Mouse (Mus musculus): ENCODE measurements around the gene Klhdc1. TPM values are rescaled to one million over a fixed set of nuclear protein-coding genes. Genes with fewer than 3 reads are reported as not detected.
A peak's percentile ranks its signal among the peaks of the same experiment; 100 is the strongest.

The Klhdc1 gene
- polyA plus RNA-seq, 1 experiment from 2014 or later = 10.9 TPM

DNA sequence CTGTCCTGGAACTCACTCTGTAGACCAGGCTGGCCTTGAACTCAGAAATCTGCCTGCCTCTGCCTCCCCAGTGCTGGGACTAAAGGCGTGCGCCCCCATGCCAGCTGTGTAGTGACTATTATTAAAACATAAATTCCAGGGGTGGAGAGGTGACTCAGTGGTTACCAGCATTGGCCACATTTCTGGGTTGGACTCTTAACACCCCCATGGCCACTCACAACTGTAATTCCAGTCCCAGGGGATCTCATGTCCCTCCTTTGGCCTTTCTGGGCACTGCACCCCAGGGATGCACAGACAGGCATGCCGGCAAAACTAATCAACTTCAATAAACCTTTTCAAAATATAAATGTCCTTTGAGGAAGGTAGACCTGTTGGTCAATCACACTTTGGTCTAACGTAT lies 57.3 kb downstream of the Klhdc1 start:
- WGBS = 83% methylated on average over 4 of the region's 4 CpGs
- Histone ChIP-seq H3K27me3 (no peaks in the 10 kb centered on the region), H3K4me2 (peak overlapping the region; percentile 75), H3K9me3 (replicated peaks) (no peaks in the 10 kb centered on the region), H3K9ac (no peak overlapping the region), H3K36me3 (peaks cover 28% of the 10 kb centered on the region), H3K4me1 (replicated peaks) (peaks cover 20% of the 10 kb centered on the region), H3K27ac (no peak overlapping the region), H3K4me3 (peak overlapping the region; percentile 84)
- ATAC-seq (replicated peaks; ENCODE audit: insufficient number of reproducible peaks, insufficient read depth, low FRiP score, low read depth) = no peak

DNA sequence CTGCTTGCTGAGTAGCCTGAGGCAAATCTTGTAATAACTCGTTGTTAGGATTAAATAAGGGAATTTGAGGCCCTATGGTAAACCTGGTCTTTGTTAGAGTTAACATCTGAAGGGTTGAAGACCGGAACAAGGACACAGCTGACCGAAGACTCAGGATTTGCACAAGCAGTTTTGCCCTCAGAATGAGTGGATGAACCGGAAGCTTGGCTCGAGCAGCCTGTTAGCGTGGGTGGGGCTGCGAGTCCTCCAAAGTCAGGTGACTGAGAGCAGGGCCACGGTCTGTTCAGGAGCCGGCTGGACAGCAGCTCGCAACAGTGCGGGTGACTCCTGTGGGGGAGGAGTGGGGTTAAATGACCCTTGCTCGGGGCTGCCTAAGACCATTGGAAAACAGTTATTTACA lies 58.3 kb downstream of the Klhdc1 start:
- H3K4me3 ChIP-seq = no peak overlapping the region
- H3K4me1 ChIP-seq (replicated peaks) = peaks cover 20% of the 10 kb centered on the region
- no peaks in the 10 kb centered on the region for H3K9me3 ChIP-seq (replicated peaks)
- 46% methylated on average over 12 of the region's 12 CpGs for WGBS
- H3K27ac ChIP-seq = no peak overlapping the region
- H3K36me3 ChIP-seq = peaks cover 35% of the 10 kb centered on the region
- ATAC-seq (replicated peaks; ENCODE audit: insufficient number of reproducible peaks, insufficient read depth, low FRiP score, low read depth) = no peak
- H3K4me2 ChIP-seq = peak overlapping the region; percentile 20; the same call in 1 of the 2 replicates
- H3K9ac ChIP-seq = no peak overlapping the region
- H3K27me3 ChIP-seq = no peaks in the 10 kb centered on the region

DNA sequence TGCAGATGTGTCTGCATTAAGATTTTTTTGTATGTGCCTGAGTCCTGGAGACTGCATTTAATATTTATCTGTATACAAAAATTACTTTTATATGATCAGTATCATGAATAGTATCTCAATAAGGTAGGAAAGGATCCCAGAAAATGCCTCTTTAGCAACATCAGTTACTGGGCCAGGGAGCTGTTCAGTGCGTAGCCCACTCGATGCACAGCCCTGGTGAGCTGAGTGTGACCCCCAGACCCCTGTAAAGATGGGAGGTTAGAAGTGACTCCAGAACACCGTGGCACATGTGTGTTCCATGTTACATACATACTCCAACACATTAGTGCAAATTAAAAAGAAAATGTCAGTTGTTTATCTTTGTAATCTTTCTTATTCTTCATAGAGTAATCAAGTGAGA lies 58.9 kb downstream of the Klhdc1 start:
- 87% methylated on average over 3 of the region's 3 CpGs for WGBS
- no peaks in the 10 kb centered on the region for H3K9me3 ChIP-seq (replicated peaks)
- H3K27ac ChIP-seq = no peak overlapping the region
- H3K4me2 ChIP-seq = no peak overlapping the region
- H3K9ac ChIP-seq = no peak overlapping the region
- no peak for ATAC-seq (replicated peaks; ENCODE audit: insufficient number of reproducible peaks, insufficient read depth, low FRiP score, low read depth)
- peaks cover 39% of the 10 kb centered on the region for H3K36me3 ChIP-seq
- peaks cover 20% of the 10 kb centered on the region for H3K4me1 ChIP-seq (replicated peaks)
- no peaks in the 10 kb centered on the region for H3K27me3 ChIP-seq
- H3K4me3 ChIP-seq = no peak overlapping the region

DNA sequence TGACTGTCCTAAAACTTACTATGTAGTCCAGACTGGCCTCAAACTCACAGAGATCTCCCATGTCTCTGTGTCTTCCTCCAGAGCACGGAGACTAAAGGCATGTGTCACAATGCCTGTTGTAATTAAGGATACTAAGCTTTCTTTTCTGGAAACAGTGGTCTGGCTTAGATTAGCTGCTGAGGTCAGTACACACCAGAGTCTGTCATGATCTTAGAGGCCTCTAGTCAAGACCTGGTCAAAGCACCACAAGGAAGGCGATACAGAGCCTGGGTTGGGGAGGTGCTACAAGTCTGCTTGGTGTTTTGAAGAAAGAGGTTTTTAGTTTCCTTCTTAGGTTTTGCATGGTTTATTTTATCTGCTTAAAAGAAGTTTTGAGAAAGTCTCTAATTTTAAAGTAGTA lies 59.4 kb downstream of the Klhdc1 start:
- H3K9ac ChIP-seq = no peak overlapping the region
- no peak overlapping the region for H3K27ac ChIP-seq
- no peaks in the 10 kb centered on the region for H3K9me3 ChIP-seq (replicated peaks)
- H3K4me3 ChIP-seq = no peak overlapping the region
- 87% methylated on average over 2 of the region's 2 CpGs for WGBS
- H3K27me3 ChIP-seq = no peaks in the 10 kb centered on the region
- peaks cover 45% of the 10 kb centered on the region for H3K36me3 ChIP-seq
- no peak for ATAC-seq (replicated peaks; ENCODE audit: insufficient number of reproducible peaks, insufficient read depth, low FRiP score, low read depth)
- H3K4me1 ChIP-seq (replicated peaks) = peaks cover 20% of the 10 kb centered on the region
- H3K4me2 ChIP-seq = no peak overlapping the region

GRCm38 (mm10) chr12:69302171-69302570 lies 61.2 kb downstream of the Klhdc1 start:
- WGBS = 93% methylated on average over 12 of the region's 12 CpGs
- Histone ChIP-seq H3K27ac (no peak overlapping the region), H3K36me3 (peaks cover 62% of the 10 kb centered on the region), H3K9me3 (replicated peaks) (no peaks in the 10 kb centered on the region), H3K4me2 (no peak overlapping the region), H3K4me1 (replicated peaks) (peaks cover 14% of the 10 kb centered on the region), H3K9ac (no peak overlapping the region), H3K27me3 (no peaks in the 10 kb centered on the region), H3K4me3 (no peak overlapping the region)
- no peak for ATAC-seq (replicated peaks; ENCODE audit: insufficient number of reproducible peaks, insufficient read depth, low FRiP score, low read depth)

DNA sequence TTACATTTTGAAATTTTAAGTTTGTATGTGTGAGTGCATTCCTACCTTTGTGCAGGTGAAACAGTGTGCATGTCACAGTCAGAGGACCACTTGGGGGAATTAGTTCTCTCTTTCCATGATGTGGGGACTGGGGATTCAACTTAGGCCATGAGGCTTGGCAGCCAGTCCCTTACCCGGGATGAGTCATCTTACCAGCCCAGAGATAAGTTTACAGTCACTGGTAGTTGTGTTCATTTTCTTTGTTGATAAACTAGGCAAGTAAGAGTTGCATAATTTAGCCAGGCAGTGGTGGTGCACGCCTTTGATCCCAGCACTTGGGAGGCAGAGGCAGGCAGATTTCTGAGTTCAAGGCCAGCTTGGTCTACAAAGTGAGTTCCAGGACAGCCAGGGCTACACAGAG lies 63.1 kb downstream of the Klhdc1 start:
- WGBS = 78% methylated on average over 2 of the region's 2 CpGs
- peaks cover 3% of the 10 kb centered on the region for H3K4me1 ChIP-seq (replicated peaks)
- no peaks in the 10 kb centered on the region for H3K27me3 ChIP-seq
- ATAC-seq (replicated peaks; ENCODE audit: insufficient number of reproducible peaks, insufficient read depth, low FRiP score, low read depth) = no peak
- no peak overlapping the region for H3K27ac ChIP-seq
- H3K4me2 ChIP-seq = no peak overlapping the region
- H3K4me3 ChIP-seq = no peak overlapping the region
- no peak overlapping the region for H3K9ac ChIP-seq
- H3K36me3 ChIP-seq = peaks cover 81% of the 10 kb centered on the region
- H3K9me3 ChIP-seq (replicated peaks) = no peaks in the 10 kb centered on the region

GRCm38 (mm10) chr12:69306333-69306732 lies 65.4 kb downstream of the Klhdc1 start:
- no peak for ATAC-seq (replicated peaks; ENCODE audit: insufficient number of reproducible peaks, insufficient read depth, low FRiP score, low read depth)
- Histone ChIP-seq H3K9ac (no peak overlapping the region), H3K4me1 (replicated peaks) (no peaks in the 10 kb centered on the region), H3K4me3 (no peak overlapping the region), H3K9me3 (replicated peaks) (no peaks in the 10 kb centered on the region), H3K27me3 (no peaks in the 10 kb centered on the region), H3K27ac (no peak overlapping the region), H3K36me3 (peaks cover 92% of the 10 kb centered on the region), H3K4me2 (no peak overlapping the region)
- 88% methylated on average over 7 of the region's 7 CpGs for WGBS

DNA sequence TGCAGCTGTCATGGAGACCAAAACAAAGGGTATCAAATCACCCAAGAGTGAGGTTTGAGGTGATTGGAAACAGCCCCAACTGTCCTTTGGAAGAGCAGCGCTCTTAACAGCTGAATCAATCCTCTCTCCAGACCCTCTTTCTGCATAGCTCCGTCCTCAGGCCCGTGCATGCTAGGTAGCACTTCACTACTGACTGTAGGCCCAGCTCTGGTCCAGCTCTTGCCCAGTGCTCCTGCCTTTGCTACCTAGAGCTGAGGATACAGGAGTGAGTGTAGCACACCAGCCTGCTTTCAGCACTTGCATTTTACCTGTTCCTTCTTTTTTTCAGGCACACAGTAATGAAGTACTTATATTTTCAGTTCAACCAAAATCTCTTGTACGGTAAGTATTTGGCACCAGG lies 68.7 kb downstream of the Klhdc1 start:
- H3K36me3 ChIP-seq = peaks cover 90% of the 10 kb centered on the region
- H3K4me1 ChIP-seq (replicated peaks) = no peaks in the 10 kb centered on the region
- H3K4me3 ChIP-seq = no peak overlapping the region
- no peak overlapping the region for H3K27ac ChIP-seq
- no peak overlapping the region for H3K9ac ChIP-seq
- no peaks in the 10 kb centered on the region for H3K9me3 ChIP-seq (replicated peaks)
- no peak overlapping the region for H3K4me2 ChIP-seq
- whole genome bisulfite sequencing = 93% methylated on average over 4 of the region's 4 CpGs
- ATAC-seq (replicated peaks; ENCODE audit: insufficient number of reproducible peaks, insufficient read depth, low FRiP score, low read depth) = no peak
- H3K27me3 ChIP-seq = no peaks in the 10 kb centered on the region

DNA sequence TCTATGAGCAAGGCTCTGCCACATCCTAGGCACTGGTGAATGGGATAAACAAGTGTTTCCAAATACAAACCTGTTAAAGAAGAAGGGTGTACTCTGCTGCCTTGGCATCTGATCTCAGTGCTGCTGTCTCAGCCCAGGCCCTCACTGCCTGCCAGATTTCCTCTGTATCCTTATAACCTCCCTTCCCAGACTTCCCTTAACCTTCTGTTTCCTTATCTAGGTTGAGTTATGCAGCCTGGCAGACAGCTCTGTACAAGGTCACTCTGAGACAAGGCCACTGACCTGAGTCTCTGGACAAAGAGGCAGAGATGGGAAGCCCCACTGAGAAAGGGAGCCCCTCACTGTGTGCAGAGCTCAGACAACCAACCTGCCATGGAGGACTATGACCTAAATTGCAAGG lies 77.5 kb downstream of the Klhdc1 start:
- H3K9ac ChIP-seq = no peak overlapping the region
- no peaks in the 10 kb centered on the region for H3K9me3 ChIP-seq (replicated peaks)
- H3K4me3 ChIP-seq = no peak overlapping the region
- H3K4me1 ChIP-seq (replicated peaks) = peaks cover 11% of the 10 kb centered on the region
- peak overlapping the region; percentile 70 for H3K27ac ChIP-seq
- ATAC-seq (replicated peaks; ENCODE audit: insufficient number of reproducible peaks, insufficient read depth, low FRiP score, low read depth) = peak; percentile 70
- no peak overlapping the region for H3K4me2 ChIP-seq
- no peaks in the 10 kb centered on the region for H3K27me3 ChIP-seq
- peaks cover 63% of the 10 kb centered on the region for H3K36me3 ChIP-seq

- no peaks in the 10 kb centered on the region for H3K4me1 ChIP-seq (replicated peaks)
- H3K9me3 ChIP-seq (replicated peaks) = no peaks in the 10 kb centered on the region
- no peak overlapping the region for H3K9ac ChIP-seq
- peaks cover 57% of the 10 kb centered on the region for H3K36me3 ChIP-seq
- H3K4me3 ChIP-seq = no peak overlapping the region
- no peaks in the 10 kb centered on the region for H3K27me3 ChIP-seq
- ATAC-seq (replicated peaks; ENCODE audit: insufficient number of reproducible peaks, insufficient read depth, low FRiP score, low read depth) = no peak
- 86% methylated on average over 3 of the region's 3 CpGs for WGBS
- no peak overlapping the region for H3K27ac ChIP-seq
- H3K4me2 ChIP-seq = no peak overlapping the region
These were observed 90.2 kb downstream of the Klhdc1 start for GRCm38 (mm10) chr12:69331187-69331586.

GRCm38 (mm10) chr12:69332147-69332546 lies 91.2 kb downstream of the Klhdc1 start:
- no peak overlapping the region for H3K27ac ChIP-seq
- WGBS = 67% methylated on average over 1 of the region's 1 CpGs
- H3K36me3 ChIP-seq = peaks cover 58% of the 10 kb centered on the region
- H3K27me3 ChIP-seq = no peaks in the 10 kb centered on the region
- ATAC-seq (replicated peaks; ENCODE audit: insufficient number of reproducible peaks, insufficient read depth, low FRiP score, low read depth) = no peak
- H3K9me3 ChIP-seq (replicated peaks) = no peaks in the 10 kb centered on the region
- no peak overlapping the region for H3K4me2 ChIP-seq
- no peak overlapping the region for H3K4me3 ChIP-seq
- H3K9ac ChIP-seq = no peak overlapping the region
- no peaks in the 10 kb centered on the region for H3K4me1 ChIP-seq (replicated peaks)

DNA sequence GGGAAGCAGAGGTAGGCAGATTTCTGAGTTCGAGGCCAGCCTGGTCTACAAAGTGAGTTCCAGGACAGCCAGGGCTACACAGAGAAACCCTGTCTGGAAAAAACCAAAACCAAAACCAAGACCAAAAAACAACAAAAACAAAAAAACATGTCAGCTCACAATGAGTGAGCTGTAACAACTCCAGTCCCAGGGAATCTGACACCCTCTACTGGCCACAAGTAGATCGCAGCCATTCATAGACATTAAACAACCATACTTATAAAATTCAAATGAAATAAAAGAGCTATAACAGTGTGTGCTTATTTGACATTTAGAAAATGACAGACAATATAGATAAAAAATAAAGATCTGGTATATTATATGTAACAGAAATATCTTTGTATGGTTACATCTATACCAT lies 92.6 kb downstream of the Klhdc1 start:
- H3K36me3 ChIP-seq = peaks cover 58% of the 10 kb centered on the region
- H3K27me3 ChIP-seq = no peaks in the 10 kb centered on the region
- no peak overlapping the region for H3K4me2 ChIP-seq
- no peaks in the 10 kb centered on the region for H3K9me3 ChIP-seq (replicated peaks)
- H3K4me3 ChIP-seq = no peak overlapping the region
- H3K4me1 ChIP-seq (replicated peaks) = no peaks in the 10 kb centered on the region
- ATAC-seq (replicated peaks; ENCODE audit: insufficient number of reproducible peaks, insufficient read depth, low FRiP score, low read depth) = no peak
- no peak overlapping the region for H3K27ac ChIP-seq
- WGBS = 82% methylated on average over 2 of the region's 2 CpGs
- H3K9ac ChIP-seq = no peak overlapping the region

All from heart, embryonic 15.5 days (tissue).